Mouse (Mus musculus): ENCODE measurements at regions not wholly inside any gene's neighbourhood (a gene's known extent, or its start where the extent isn't known, plus 50 kb on each side); places are given as distances from the start of the nearest gene placed in this dataset.

- no peaks in the 10 kb centered on the region for H3K9me3 ChIP-seq
- H3K4me3 ChIP-seq = no peak overlapping the region
- ATAC-seq (ENCODE audit: low read depth) = no peak
- H3K4me1 ChIP-seq (replicated peaks) = no peaks in the 10 kb centered on the region
- 82% methylated on average over 4 of the region's 4 CpGs for WGBS
- no peaks in the 10 kb centered on the region for H3K27me3 ChIP-seq
- no peak overlapping the region for H3K4me2 ChIP-seq
- no peak overlapping the region for H3K27ac ChIP-seq (replicated peaks)
- no peak overlapping the region for H3K9ac ChIP-seq
- no peaks in the 10 kb centered on the region for H3K36me3 ChIP-seq
Measured at GRCm38 (mm10) chr13:110897621-110898020, 357.2 kb upstream of the Actbl2 start.

- Histone ChIP-seq H3K4me2 (no peak overlapping the region), H3K4me3 (no peak overlapping the region), H3K27me3 (no peaks in the 10 kb centered on the region), H3K4me1 (replicated peaks) (peaks cover 8% of the 10 kb centered on the region; the same call in 1 of the 2 replicates), H3K27ac (replicated peaks) (no peak overlapping the region), H3K9ac (no peak overlapping the region), H3K9me3 (no peaks in the 10 kb centered on the region), H3K36me3 (no peaks in the 10 kb centered on the region)
- no peak for ATAC-seq (ENCODE audit: low read depth)
- 69% methylated on average over 7 of the region's 7 CpGs for WGBS
Measured at GRCm38 (mm10) chr13:110902994-110903644, 351.7 kb upstream of the Actbl2 start.

- Histone ChIP-seq H3K27ac (replicated peaks) (no peak overlapping the region), H3K36me3 (no peaks in the 10 kb centered on the region), H3K27me3 (no peaks in the 10 kb centered on the region), H3K4me2 (no peak overlapping the region), H3K4me1 (replicated peaks) (peaks cover 8% of the 10 kb centered on the region; the same call in 1 of the 2 replicates), H3K9ac (no peak overlapping the region), H3K9me3 (no peaks in the 10 kb centered on the region), H3K4me3 (no peak overlapping the region)
- 63% methylated on average over 6 of the region's 6 CpGs for WGBS
- no peak for ATAC-seq (ENCODE audit: low read depth)
Measured at GRCm38 (mm10) chr13:110907319-110907955, 347.4 kb upstream of the Actbl2 start.

GRCm38 (mm10) chr13:110911866-110912265, 342.9 kb upstream of the Actbl2 start:
- Histone ChIP-seq H3K36me3 (no peaks in the 10 kb centered on the region), H3K4me3 (no peak overlapping the region), H3K4me1 (replicated peaks) (peaks cover 8% of the 10 kb centered on the region; the same call in 1 of the 2 replicates), H3K4me2 (no peak overlapping the region), H3K9me3 (no peaks in the 10 kb centered on the region), H3K27me3 (no peaks in the 10 kb centered on the region), H3K27ac (replicated peaks) (no peak overlapping the region), H3K9ac (no peak overlapping the region)
- WGBS = 88% methylated on average over 7 of the region's 7 CpGs
- ATAC-seq (ENCODE audit: low read depth) = no peak

GRCm38 (mm10) chr13:110913177-110913576, 341.6 kb upstream of the Actbl2 start:
- Histone ChIP-seq H3K9me3 (no peaks in the 10 kb centered on the region), H3K4me1 (replicated peaks) (no peaks in the 10 kb centered on the region), H3K36me3 (no peaks in the 10 kb centered on the region), H3K4me3 (no peak overlapping the region), H3K4me2 (no peak overlapping the region), H3K27me3 (no peaks in the 10 kb centered on the region), H3K9ac (no peak overlapping the region), H3K27ac (replicated peaks) (no peak overlapping the region)
- no peak for ATAC-seq (ENCODE audit: low read depth)
- WGBS = 83% methylated on average over 4 of the region's 4 CpGs

GRCm38 (mm10) chr13:110913687-110914086, 341.1 kb upstream of the Actbl2 start:
- Histone ChIP-seq H3K9ac (no peak overlapping the region), H3K4me3 (no peak overlapping the region), H3K27ac (replicated peaks) (no peak overlapping the region), H3K4me1 (replicated peaks) (no peaks in the 10 kb centered on the region), H3K27me3 (no peaks in the 10 kb centered on the region), H3K9me3 (no peaks in the 10 kb centered on the region), H3K36me3 (no peaks in the 10 kb centered on the region), H3K4me2 (no peak overlapping the region)
- 84% methylated on average over 5 of the region's 5 CpGs for WGBS
- no peak for ATAC-seq (ENCODE audit: low read depth)

- Histone ChIP-seq H3K9me3 (no peaks in the 10 kb centered on the region), H3K4me3 (no peak overlapping the region), H3K4me1 (replicated peaks) (no peaks in the 10 kb centered on the region), H3K4me2 (no peak overlapping the region), H3K36me3 (no peaks in the 10 kb centered on the region), H3K27me3 (no peaks in the 10 kb centered on the region), H3K9ac (no peak overlapping the region), H3K27ac (replicated peaks) (no peak overlapping the region)
- no peak for ATAC-seq (ENCODE audit: low read depth)
- 73% methylated on average over 1 of the region's 1 CpGs for WGBS
Measured at GRCm38 (mm10) chr13:110915161-110915560, 339.7 kb upstream of the Actbl2 start.

- no peak for ATAC-seq (ENCODE audit: low read depth)
- Histone ChIP-seq H3K4me1 (replicated peaks) (no peaks in the 10 kb centered on the region), H3K4me3 (no peak overlapping the region), H3K27me3 (no peaks in the 10 kb centered on the region), H3K36me3 (no peaks in the 10 kb centered on the region), H3K4me2 (no peak overlapping the region), H3K27ac (replicated peaks) (no peak overlapping the region), H3K9me3 (no peaks in the 10 kb centered on the region), H3K9ac (no peak overlapping the region)
- WGBS = 95% methylated on average over 5 of the region's 5 CpGs
Measured at GRCm38 (mm10) chr13:110923936-110924335, 330.9 kb upstream of the Actbl2 start.

- 87% methylated on average over 3 of the region's 3 CpGs for WGBS
- Histone ChIP-seq H3K27ac (replicated peaks) (no peak overlapping the region), H3K4me1 (replicated peaks) (no peaks in the 10 kb centered on the region), H3K36me3 (no peaks in the 10 kb centered on the region), H3K4me3 (no peak overlapping the region), H3K9ac (no peak overlapping the region), H3K4me2 (no peak overlapping the region), H3K27me3 (no peaks in the 10 kb centered on the region), H3K9me3 (no peaks in the 10 kb centered on the region)
- no peak for ATAC-seq (ENCODE audit: low read depth)
Measured at GRCm38 (mm10) chr13:110924897-110925296, 329.9 kb upstream of the Actbl2 start.

GRCm38 (mm10) chr13:110928143-110928542, 326.7 kb upstream of the Actbl2 start:
- ATAC-seq (ENCODE audit: low read depth) = no peak
- 81% methylated on average over 3 of the region's 3 CpGs for WGBS
- H3K27me3 ChIP-seq = no peaks in the 10 kb centered on the region
- no peak overlapping the region for H3K4me3 ChIP-seq
- H3K9me3 ChIP-seq = no peaks in the 10 kb centered on the region
- no peak overlapping the region for H3K4me2 ChIP-seq
- H3K27ac ChIP-seq (replicated peaks) = no peak overlapping the region
- no peak overlapping the region for H3K9ac ChIP-seq
- no peaks in the 10 kb centered on the region for H3K36me3 ChIP-seq
- no peaks in the 10 kb centered on the region for H3K4me1 ChIP-seq (replicated peaks)

- Histone ChIP-seq H3K27me3 (no peaks in the 10 kb centered on the region), H3K36me3 (no peaks in the 10 kb centered on the region), H3K4me2 (no peak overlapping the region), H3K9ac (no peak overlapping the region), H3K4me3 (no peak overlapping the region), H3K9me3 (no peaks in the 10 kb centered on the region), H3K4me1 (replicated peaks) (no peaks in the 10 kb centered on the region), H3K27ac (replicated peaks) (no peak overlapping the region)
- WGBS = 81% methylated on average over 3 of the region's 3 CpGs
- no peak for ATAC-seq (ENCODE audit: low read depth)
Measured at GRCm38 (mm10) chr13:110928894-110929293, 325.9 kb upstream of the Actbl2 start.

GRCm38 (mm10) chr13:110929579-110929978, 325.2 kb upstream of the Actbl2 start:
- no peaks in the 10 kb centered on the region for H3K27me3 ChIP-seq
- no peak overlapping the region for H3K4me3 ChIP-seq
- 87% methylated on average over 1 of the region's 1 CpGs for WGBS
- H3K9ac ChIP-seq = no peak overlapping the region
- no peak for ATAC-seq (ENCODE audit: low read depth)
- no peaks in the 10 kb centered on the region for H3K36me3 ChIP-seq
- H3K9me3 ChIP-seq = no peaks in the 10 kb centered on the region
- no peak overlapping the region for H3K4me2 ChIP-seq
- H3K27ac ChIP-seq (replicated peaks) = no peak overlapping the region
- H3K4me1 ChIP-seq (replicated peaks) = no peaks in the 10 kb centered on the region

- 77% methylated on average over 1 of the region's 1 CpGs for WGBS
- Histone ChIP-seq H3K36me3 (no peaks in the 10 kb centered on the region), H3K27ac (replicated peaks) (no peak overlapping the region), H3K4me3 (no peak overlapping the region), H3K4me2 (no peak overlapping the region), H3K27me3 (no peaks in the 10 kb centered on the region), H3K9me3 (no peaks in the 10 kb centered on the region), H3K9ac (no peak overlapping the region), H3K4me1 (replicated peaks) (no peaks in the 10 kb centered on the region)
- ATAC-seq (ENCODE audit: low read depth) = no peak
Measured at GRCm38 (mm10) chr13:110941587-110941986, 313.2 kb upstream of the Actbl2 start.
